Mouse (Mus musculus) neutrophil, adult 5-6 weeks (primary cell): ENCODE data around the gene Mbnl1. TPM values are rescaled to one million over a fixed set of nuclear protein-coding genes. Genes with fewer than 3 reads are reported as not detected.

ENCODE experiments used
- ATAC-seq: fragments of 151-379, 151-347 bp; 2 replicates; pipeline ENCODE4 v1.8.0; 2017; ENCODE audit warnings: mild to moderate bottlenecking, moderate TSS enrichment; ENCODE audit not compliant: insufficient number of reproducible peaks, poor library complexity, low FRiP score, severe bottlenecking; ENCODE audit errors: extremely low read depth
- total RNA-seq: library from RNA; stranded (forward); fragments of 200-1000 nt; gene quantifications from 2 replicates; pipeline ENCODE4 v1.2.3, GENCODE M21; 2017

The Mbnl1 gene
- total RNA-seq, 1 experiment from 2014 or later: 586 TPM

- ATAC-seq: no peak
Measured at GRCm38 (mm10) chr3:60631754-60632153, 159.1 kb downstream of the Mbnl1 start.

GRCm38 (mm10) chr3:60632796-60633466 lies 160.3 kb downstream of the Mbnl1 start:
- no peak for ATAC-seq

- ATAC-seq: no peak
Measured at GRCm38 (mm10) chr3:60638530-60638929, 165.9 kb downstream of the Mbnl1 start.

DNA sequence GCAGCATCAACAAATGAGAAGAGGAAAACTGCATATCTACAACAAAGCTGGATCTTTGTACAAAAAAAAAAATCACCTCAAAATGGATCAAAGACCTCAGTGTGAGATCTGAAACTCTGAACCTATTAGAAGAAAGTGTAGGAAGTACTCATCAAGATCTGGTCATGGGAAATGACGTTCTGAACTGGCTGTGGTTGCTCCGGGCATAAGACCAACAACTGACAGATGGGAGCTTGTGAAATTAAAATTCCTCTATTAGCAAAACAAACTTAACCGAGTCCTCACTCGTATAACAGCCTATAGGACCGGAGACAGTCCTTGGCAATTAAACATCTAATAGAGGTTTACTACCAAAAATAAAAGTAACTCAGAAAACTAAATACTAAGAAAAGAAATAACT lies 166.5 kb downstream of the Mbnl1 start:
- no peak for ATAC-seq

GRCm38 (mm10) chr3:60642227-60642626 lies 169.6 kb downstream of the Mbnl1 start:
- ATAC-seq: no peak

- no peak for ATAC-seq
Measured at GRCm38 (mm10) chr3:60645531-60645930, 172.9 kb downstream of the Mbnl1 start.

DNA sequence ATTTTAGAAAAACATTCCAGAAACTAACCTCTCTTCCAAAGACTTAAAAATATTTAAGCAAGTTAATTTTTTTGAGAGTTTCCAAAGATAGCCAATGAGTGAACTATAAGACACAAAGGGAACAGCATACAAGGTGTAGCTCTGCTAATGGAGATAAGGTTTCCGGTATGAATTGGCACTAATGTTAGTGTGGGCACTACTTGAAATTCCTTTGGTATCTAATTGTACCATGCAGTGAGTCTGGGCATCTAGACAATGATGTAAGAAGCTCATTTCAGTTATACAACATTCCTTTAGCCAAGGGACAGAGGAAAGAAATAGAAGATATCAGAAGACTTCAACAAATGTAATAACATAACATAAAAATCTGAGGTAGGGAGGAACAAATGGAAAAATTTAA lies 175.7 kb downstream of the Mbnl1 start:
- ATAC-seq: no peak

DNA sequence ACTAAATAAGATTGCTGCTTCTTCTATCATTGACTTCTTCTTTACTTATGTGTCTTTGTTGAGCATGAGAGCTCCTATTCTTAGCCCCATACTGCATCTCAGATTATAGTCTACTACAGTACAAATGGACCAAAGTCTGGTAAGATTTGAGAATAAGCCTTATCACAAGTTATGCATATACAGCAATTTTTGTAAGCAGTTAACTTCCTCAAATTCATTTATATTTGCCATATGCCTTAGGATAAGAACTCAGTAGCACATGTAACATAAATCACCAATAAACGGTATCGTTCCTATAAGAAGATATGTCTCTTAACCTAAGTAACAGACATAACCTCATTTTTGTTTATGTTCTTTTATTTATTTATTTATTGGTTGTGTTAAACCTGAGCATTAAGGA lies 188.1 kb downstream of the Mbnl1 start:
- no peak for ATAC-seq
